Mouse (Mus musculus) embryonic facial prominence, embryonic 15.5 days (tissue): ENCODE measurements around the gene Vwc2l. TPM values are rescaled to one million over a fixed set of nuclear protein-coding genes. Genes with fewer than 3 reads are reported as not detected.

Experiments used
- ATAC-seq: fragments of 200-750 bp; cut with Nextera tagmentation; 2 replicates; pipeline ENCODE4 v1.8.0; 2017; ENCODE audit warnings: low read depth, moderate TSS enrichment; ENCODE audit not compliant: insufficient number of reproducible peaks, low FRiP score, low TSS enrichment
- H3K27ac ChIP-seq: fragments of 300-500 bp; sonication (generic); replicated peaks from 2 replicates; pipeline ENCODE4 v1.5.1; 2015; ENCODE audit warnings: mild to moderate bottlenecking, inconsistent platforms
- H3K27me3 ChIP-seq: fragments of 300-500 bp; sonication (generic); 2 replicates; pipeline ENCODE4 v1.6.1; 2015; ENCODE audit warnings: inconsistent platforms
- H3K36me3 ChIP-seq: fragments of 300-500 bp; sonication (generic); 2 replicates; pipeline ENCODE4 v1.6.1; 2015; ENCODE audit warnings: mild to moderate bottlenecking, inconsistent platforms
- H3K4me1 ChIP-seq: fragments of 300-500 bp; sonication (generic); 2 replicates; pipeline ENCODE4 v1.6.1; 2015; ENCODE audit warnings: inconsistent platforms
- H3K4me2 ChIP-seq: fragments of 300-500 bp; sonication (generic); replicated peaks from 2 replicates; pipeline ENCODE4 v1.6.1; 2015; ENCODE audit warnings: mild to moderate bottlenecking, inconsistent platforms
- H3K4me3 ChIP-seq: fragments of 300-500 bp; sonication (generic); replicated peaks from 2 replicates; pipeline ENCODE4 v1.5.1; 2015; ENCODE audit warnings: mild to moderate bottlenecking, inconsistent platforms
- H3K9ac ChIP-seq: fragments of 300-500 bp; sonication (generic); 2 replicates; pipeline ENCODE4 v1.6.1; 2015; ENCODE audit warnings: inconsistent platforms
- H3K9me3 ChIP-seq: fragments of 300-500 bp; sonication (generic); replicated peaks from 2 replicates; pipeline ENCODE4 v1.6.1; 2016; ENCODE audit warnings: inconsistent platforms
- WGBS: fragments of 180-500 bp; shearing (Covaris S2); methylation state at CpG from one replicate; pipeline ENCODE4 v1.1.7; 2015; 5-methylcytosine and 5-hydroxymethylcytosine counted together
- polyA plus RNA-seq: library from polyadenylated mRNA; unstranded; fragments of >200 nt; fragmentation: Nextera tagmentation; extraction: Ambion mirVana; gene quantifications from 2 replicates; pipeline ENCODE4 v1.2.1, GENCODE M21; 2015

Vwc2l gene
- polyA plus RNA-seq, 1 experiment from 2014 or later, result 0.04 TPM

DNA sequence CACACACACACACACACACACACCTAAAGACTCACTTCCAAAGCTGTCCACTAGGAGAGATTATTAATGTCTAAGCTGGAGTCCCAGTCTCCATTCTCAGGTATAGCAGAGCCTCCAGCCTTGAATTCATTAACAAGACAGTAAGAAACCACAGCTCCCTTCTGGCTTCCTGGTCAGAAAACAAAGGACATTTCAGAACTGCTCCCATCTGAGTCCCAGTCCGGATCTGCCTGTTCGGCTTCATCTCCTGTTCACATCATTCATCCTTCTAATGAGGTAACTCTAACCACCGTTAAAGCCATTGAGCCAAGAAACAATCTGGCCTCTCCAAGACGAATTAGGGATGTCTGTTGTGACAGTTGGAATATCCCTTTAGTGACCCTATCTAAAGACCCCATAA, 185.7 kb downstream of the Vwc2l start:
- Histone ChIP-seq H3K4me2 (no peak overlapping the region), H3K36me3 (no peaks in the 10 kb centered on the region), H3K27ac (no peak overlapping the region), H3K4me1 (no peaks in the 10 kb centered on the region), H3K9me3 (no peaks in the 10 kb centered on the region), H3K9ac (no peak overlapping the region), H3K27me3 (no peaks in the 10 kb centered on the region), H3K4me3 (no peak overlapping the region)
- 55% methylated on average over 4 of the region's 4 CpGs for WGBS
- ATAC-seq, result no peak

DNA sequence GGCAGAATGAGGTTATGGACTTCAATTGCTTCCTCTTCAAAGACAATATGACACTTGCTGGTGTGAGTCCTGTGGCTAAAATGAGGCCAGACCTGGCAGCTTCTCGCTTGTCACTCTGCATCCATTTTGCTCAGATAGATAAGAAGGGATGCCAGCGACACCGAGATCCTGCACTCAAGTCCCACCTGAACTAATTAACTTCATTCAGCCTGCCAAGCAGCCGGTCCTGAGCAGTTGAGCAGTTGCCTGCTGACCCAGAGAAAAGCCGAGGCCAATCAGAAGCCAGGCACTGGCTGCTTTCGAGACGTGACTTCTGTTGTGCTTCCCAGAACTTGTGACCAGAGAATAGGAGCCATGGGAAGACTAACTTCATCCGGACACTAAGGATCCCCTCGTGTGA, 187.6 kb downstream of the Vwc2l start:
- no peaks in the 10 kb centered on the region for H3K4me1 ChIP-seq
- no peak overlapping the region for H3K4me2 ChIP-seq
- no peaks in the 10 kb centered on the region for H3K36me3 ChIP-seq
- no peaks in the 10 kb centered on the region for H3K27me3 ChIP-seq
- no peaks in the 10 kb centered on the region for H3K9me3 ChIP-seq
- 63% methylated on average over 9 of the region's 9 CpGs for WGBS
- ATAC-seq, result no peak
- H3K9ac ChIP-seq, result no peak overlapping the region
- no peak overlapping the region for H3K4me3 ChIP-seq
- H3K27ac ChIP-seq, result no peak overlapping the region

DNA sequence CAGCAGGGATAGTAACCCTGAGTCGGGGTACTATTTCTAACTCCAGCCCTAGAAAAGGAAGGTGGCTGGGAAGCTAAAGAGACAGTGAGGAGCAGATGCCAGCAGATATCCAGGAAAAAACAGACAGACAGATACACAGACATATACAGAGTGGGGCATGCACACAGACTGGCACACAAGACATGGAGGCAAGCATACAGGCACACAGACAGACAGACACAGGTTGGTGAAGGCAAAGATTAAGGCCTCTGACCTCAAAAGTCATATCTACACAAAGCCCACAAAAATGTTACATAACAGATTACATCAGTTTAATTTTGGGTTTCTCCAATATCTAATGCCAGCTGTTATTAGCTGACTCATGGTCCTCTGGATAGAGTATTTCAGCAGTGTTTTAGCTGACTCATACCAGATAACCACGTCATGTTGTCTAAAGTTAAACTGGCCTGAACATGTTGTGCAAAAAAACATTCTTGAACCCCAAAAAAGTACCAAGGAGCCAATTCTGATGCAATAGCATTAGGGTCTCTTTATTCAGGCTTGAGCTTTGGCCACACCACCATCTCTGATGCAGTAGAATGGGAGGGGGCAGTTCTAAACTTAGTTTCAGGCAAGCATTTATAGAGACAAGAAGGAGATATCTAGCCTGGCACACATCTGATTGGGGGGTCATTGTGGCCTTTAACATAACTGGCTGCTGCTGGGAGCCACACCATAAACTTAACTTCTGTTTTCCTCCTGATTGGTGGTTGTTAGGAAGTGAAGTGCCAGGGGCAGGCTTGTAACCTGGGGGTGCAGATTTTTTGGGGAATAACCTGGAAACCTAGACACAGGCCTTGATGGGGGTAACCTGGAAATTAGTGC, 192.9 kb downstream of the Vwc2l start:
- no peak for ATAC-seq
- no peak overlapping the region for H3K9ac ChIP-seq
- H3K27me3 ChIP-seq, result no peaks in the 10 kb centered on the region
- no peak overlapping the region for H3K4me3 ChIP-seq
- no peaks in the 10 kb centered on the region for H3K36me3 ChIP-seq
- H3K27ac ChIP-seq, result no peak overlapping the region
- no peaks in the 10 kb centered on the region for H3K9me3 ChIP-seq
- 62% methylated on average over 2 of the region's 2 CpGs for WGBS
- H3K4me1 ChIP-seq, result no peaks in the 10 kb centered on the region
- H3K4me2 ChIP-seq, result no peak overlapping the region

GRCm38 (mm10) chr1:70933016-70933415, 207.5 kb downstream of the Vwc2l start:
- Histone ChIP-seq H3K4me1 (no peaks in the 10 kb centered on the region), H3K9ac (no peak overlapping the region), H3K4me2 (no peak overlapping the region), H3K27ac (no peak overlapping the region), H3K4me3 (no peak overlapping the region), H3K27me3 (no peaks in the 10 kb centered on the region), H3K9me3 (no peaks in the 10 kb centered on the region), H3K36me3 (no peaks in the 10 kb centered on the region)
- WGBS, result 90% methylated on average over 4 of the region's 4 CpGs
- no peak for ATAC-seq
